Mouse (Mus musculus) liver, adult 2 months (tissue): ENCODE measurements at regions not wholly inside any gene's neighbourhood (a gene's known extent, or its start where the extent isn't known, plus 50 kb on each side); places are given as distances from the start of the nearest gene placed in this dataset.

Experiments
- CTCF ChIP-seq: fragments of 200-500 bp; IDR thresholded peaks from 2 replicates; pipeline ENCODE4 v1.5.1; 2011; ENCODE audit warnings: low read depth, low read length, control low read depth
- POLR2A ChIP-seq: fragments of 200-500 bp; IDR thresholded peaks from 2 replicates; pipeline ENCODE4 v1.6.1; 2011; ENCODE audit warnings: low read length, control low read depth; ENCODE audit not compliant: insufficient read depth; ENCODE audit errors: extremely low read depth

DNA sequence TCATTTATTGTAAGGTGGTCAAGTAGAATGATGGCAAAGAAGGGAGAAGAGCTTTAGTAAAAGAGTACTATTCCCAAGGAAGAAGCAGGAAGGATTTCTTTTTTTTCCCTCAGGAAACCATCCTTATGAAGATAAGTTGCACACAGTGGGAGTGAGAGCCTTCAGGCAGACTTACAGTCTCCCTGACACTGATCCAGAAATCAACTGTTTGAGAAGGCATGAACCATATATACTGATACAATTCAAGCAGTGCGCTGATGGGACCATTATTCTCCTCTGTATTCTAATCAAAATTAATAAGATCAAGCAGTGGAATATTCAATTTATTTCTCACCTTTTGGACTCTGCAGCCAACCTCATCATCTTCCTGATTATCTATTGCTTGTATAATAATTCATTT is 337.5 kb downstream of the Pros1 start:
- TF ChIP-seq POLR2A (no peak), CTCF (no peak)
